Mouse (Mus musculus): ENCODE measurements around the gene 4931428L18Rik.

GRCm38 (mm10) chr1:30949710-30950455 is 272.6 kb downstream of the 4931428L18Rik start:
- no peak for TF ChIP-seq CTCF (IDR thresholded peaks at IDR 0.05; ENCODE audit: low read depth, low read length)
- TF ChIP-seq POLR2A (IDR thresholded peaks at IDR 0.05; ENCODE audit: borderline replicate concordance, low read depth, low read length): no peak

All from bone marrow macrophage, adult 2 months (primary cell).